Mouse (Mus musculus) intestine, embryonic 14.5 days (tissue): ENCODE data around the gene Dgka. TPM values are rescaled to one million over a fixed set of nuclear protein-coding genes. Genes with fewer than 3 reads are reported as not detected.

ENCODE experiments used
- polyA plus RNA-seq: library from polyadenylated mRNA; unstranded; fragments of >200 nt; fragmentation: Nextera tagmentation; extraction: Ambion mirVana; gene quantifications from 2 replicates; pipeline ENCODE4 v1.2.1, GENCODE M21; 2014

Gene Dgka
- polyA plus RNA-seq, 1 experiment from 2014 or later, result 5.9 TPM

Other genes with a start within 250 kb of the Dgka start
- gene Myl6b, start 246.2 kb downstream of the Dgka start, polyA plus RNA-seq, result 3.1 TPM in 2 replicates
- 27.3 and 28.0 TPM in 2 replicates for gene Esyt1, start 219.0 kb downstream of the Dgka start, polyA plus RNA-seq
- 11.3 TPM in 2 replicates for gene Zc3h10, start 197.1 kb downstream of the Dgka start, polyA plus RNA-seq
- 4,682 and 5,210 TPM in 2 replicates for gene Rpl41, start 195.6 kb downstream of the Dgka start, polyA plus RNA-seq
- gene Pa2g4, start 178.9 kb downstream of the Dgka start, polyA plus RNA-seq, result 248 and 252 TPM in 2 replicates
- 31.2 and 32.4 TPM in 2 replicates for gene Erbb3, start 155.2 kb downstream of the Dgka start, polyA plus RNA-seq
- gene Rps26, start 118.1 kb downstream of the Dgka start, polyA plus RNA-seq, result 1,095 and 1,163 TPM in 2 replicates
- 3.0 and 3.2 TPM in 2 replicates for gene Ikzf4, start 98.9 kb downstream of the Dgka start, polyA plus RNA-seq
- gene Suox, start 70.8 kb downstream of the Dgka start, polyA plus RNA-seq, result 9.8 and 12.7 TPM in 2 replicates
- 59.4 and 64.4 TPM in 2 replicates for gene Rab5b, start 48.6 kb downstream of the Dgka start, polyA plus RNA-seq
- 1.2 TPM in 2 replicates for gene Pmel, start 40.7 kb downstream of the Dgka start, polyA plus RNA-seq
- gene Cdk2, start 39.8 kb downstream of the Dgka start, polyA plus RNA-seq, result 89.0 and 93.2 TPM in 2 replicates
- gene Pym1, start 3.0 kb upstream of the Dgka start, polyA plus RNA-seq, result 34.2 and 38.5 TPM in 2 replicates
- 0.43 and 0.72 TPM in 2 replicates for gene Mmp19, start 46.1 kb upstream of the Dgka start, polyA plus RNA-seq
- gene Dnajc14, start 59.2 kb upstream of the Dgka start, polyA plus RNA-seq, result 35.5 and 37.7 TPM in 2 replicates
- 13.2 and 16.4 TPM in 2 replicates for gene Tmem198b, start 59.5 kb upstream of the Dgka start, polyA plus RNA-seq
- gene Sarnp, start 72.5 kb upstream of the Dgka start, polyA plus RNA-seq, result 189 and 203 TPM in 2 replicates
- gene Ormdl2, start 76.8 kb upstream of the Dgka start, polyA plus RNA-seq, result 86.0 and 88.0 TPM in 2 replicates
- 4.5 and 5.3 TPM in 2 replicates for gene Gdf11, start 146.9 kb upstream of the Dgka start, polyA plus RNA-seq
- gene Cd63, start 156.1 kb upstream of the Dgka start, polyA plus RNA-seq, result 558 and 572 TPM in 2 replicates
- 8.9 and 11.5 TPM in 2 replicates for gene Rdh5, start 178.0 kb upstream of the Dgka start, polyA plus RNA-seq
- gene Bloc1s1, start 179.2 kb upstream of the Dgka start, polyA plus RNA-seq, result 218 and 228 TPM in 2 replicates
- 2.1 and 2.3 TPM in 2 replicates for gene Itga7, start 189.0 kb upstream of the Dgka start, polyA plus RNA-seq
- 1.2 and 2.4 TPM in 2 replicates for gene Mettl7b, start 216.1 kb upstream of the Dgka start, polyA plus RNA-seq
- gene Olfr9, start 244.6 kb upstream of the Dgka start, polyA plus RNA-seq, result not detected in 2 replicates